Mouse (Mus musculus): ENCODE measurements around the gene Nek5. TPM values are rescaled to one million over a fixed set of nuclear protein-coding genes. Genes with fewer than 3 reads are reported as not detected.
"Not testable (repeated sequence)": the region's sequence is repeated elsewhere in the genome, so short reads cannot be mapped to it uniquely, and the experiment has no call there.

Gene Nek5
- total RNA-seq, 1 experiment = not detected

DNA sequence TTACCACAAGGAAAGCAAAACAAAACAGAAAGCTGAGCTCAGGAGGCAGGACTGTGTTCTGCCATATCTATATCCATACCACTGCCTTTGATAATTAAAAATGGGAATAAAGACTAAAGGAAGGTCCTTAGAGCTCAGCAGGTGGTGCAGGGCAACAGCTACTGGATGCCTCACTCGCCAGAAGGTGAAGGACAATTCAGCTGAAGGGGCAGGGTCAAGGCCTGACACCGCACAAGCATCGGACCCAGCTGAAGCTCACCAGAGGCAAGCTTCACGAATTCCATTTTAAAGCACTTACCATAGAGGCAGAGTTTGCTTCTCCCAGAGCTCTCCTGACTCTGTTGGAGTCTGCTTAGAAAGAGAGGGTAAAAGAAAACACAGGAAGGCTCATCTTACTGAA is 17.7 kb upstream of the Nek5 start:
- in situ Hi-C loops (cut with MboI; ENCODE audit: low sequenced_read_pairs in 2 of 2, unreplicated experiment in 2 of 2) = no loop called here
- no peak overlapping the region for H3K9ac ChIP-seq (ENCODE audit: insufficient read depth, low read depth, low read length, poor library complexity, severe bottlenecking)

GRCm38 (mm10) chr8:22141836-22142385 is 17.1 kb upstream of the Nek5 start:
- TF ChIP-seq ZC3H11A (IDR thresholded peaks at IDR 0.05; ENCODE audit: borderline replicate concordance, low read depth, low read length) = no peak
- no peak for TF ChIP-seq HCFC1 (IDR thresholded peaks at IDR 0.05; ENCODE audit: borderline replicate concordance, insufficient read depth, low read length)
- TF ChIP-seq ZNF384 (IDR thresholded peaks at IDR 0.05; ENCODE audit: low read depth, low read length) = no peak
- no peak for TF ChIP-seq MAFK (IDR thresholded peaks at IDR 0.05; ENCODE audit: insufficient read depth, low read depth, low read length)
- no peak for TF ChIP-seq CHD2 (IDR thresholded peaks at IDR 0.05; ENCODE audit: low read depth, low read length)
- H3K4me1 ChIP-seq (ENCODE audit: control insufficient read depth in 2 of 2, insufficient read depth in 2 of 2, low read length in 2 of 2, poor library complexity in 1 of 2) = peaks cover 0 to 6% of the 10 kb centered on the region in 2 experiments; a peak in 1 of 4 replicates
- no peak overlapping the region for H3K27ac ChIP-seq (ENCODE audit: insufficient read depth, low read depth, low read length, poor library complexity, severe bottlenecking)
- in situ Hi-C loops (cut with MboI; ENCODE audit: low sequenced_read_pairs in 2 of 2, unreplicated experiment in 2 of 2) = no loop called here
- no peak for DNase-seq (ENCODE audit: low read depth, low spot score)
- no peaks in the 10 kb centered on the region for H3K9me3 ChIP-seq (ENCODE audit: control insufficient read depth, insufficient read depth, low read depth, low read length)
- no peak overlapping the region for H3K9ac ChIP-seq (ENCODE audit: insufficient read depth, low read depth, low read length, poor library complexity, severe bottlenecking)
- no peak overlapping the region for H3K4me3 ChIP-seq (ENCODE audit: insufficient read depth in 1 of 2, low read depth in 1 of 2, low read length in 2 of 2, poor library complexity in 1 of 2, severe bottlenecking in 1 of 2)
- no peaks in the 10 kb centered on the region for H3K36me3 ChIP-seq (ENCODE audit: control insufficient read depth, insufficient read depth, low read length, poor library complexity, severe bottlenecking)

More for the DNA sequence above, 17.7 kb upstream of the Nek5 start:
- Histone ChIP-seq H3K4me3 (ENCODE audit: insufficient read depth in 1 of 2, low read depth in 1 of 2, low read length in 2 of 2, poor library complexity in 1 of 2, severe bottlenecking in 1 of 2) (no peak overlapping the region), H3K27ac (ENCODE audit: insufficient read depth, low read depth, low read length, poor library complexity, severe bottlenecking) (no peak overlapping the region), H3K4me1 (ENCODE audit: control insufficient read depth in 2 of 2, insufficient read depth in 2 of 2, low read length in 2 of 2, poor library complexity in 1 of 2) (peaks cover under 1 to 6% of the 10 kb centered on the region in 2 experiments; a peak in 1 of 4 replicates), H3K9me3 (ENCODE audit: control insufficient read depth, insufficient read depth, low read depth, low read length) (no peaks in the 10 kb centered on the region), H3K36me3 (ENCODE audit: control insufficient read depth, insufficient read depth, low read length, poor library complexity, severe bottlenecking) (no peaks in the 10 kb centered on the region)
- DNase-seq (ENCODE audit: low read depth, low spot score) = no peak
- no peak for TF ChIP-seq CHD2 (IDR thresholded peaks at IDR 0.05; ENCODE audit: low read depth, low read length)
- no peak for TF ChIP-seq MAFK (IDR thresholded peaks at IDR 0.05; ENCODE audit: insufficient read depth, low read depth, low read length)
- no peak for TF ChIP-seq ZNF384 (IDR thresholded peaks at IDR 0.05; ENCODE audit: low read depth, low read length)
- no peak for TF ChIP-seq HCFC1 (IDR thresholded peaks at IDR 0.05; ENCODE audit: borderline replicate concordance, insufficient read depth, low read length)

- DNase-seq (ENCODE audit: low read depth, low spot score); H3K4me3 ChIP-seq (ENCODE audit: insufficient read depth in 1 of 2, low read depth in 1 of 2, low read length in 2 of 2, poor library complexity in 1 of 2, severe bottlenecking in 1 of 2); H3K36me3 ChIP-seq (ENCODE audit: control insufficient read depth, insufficient read depth, low read length, poor library complexity, severe bottlenecking); in situ Hi-C loops (cut with MboI; ENCODE audit: low sequenced_read_pairs in 2 of 2, unreplicated experiment in 2 of 2); H3K9ac ChIP-seq (ENCODE audit: insufficient read depth, low read depth, low read length, poor library complexity, severe bottlenecking); H3K27ac ChIP-seq (ENCODE audit: insufficient read depth, low read depth, low read length, poor library complexity, severe bottlenecking); H3K4me1 ChIP-seq (ENCODE audit: control insufficient read depth in 2 of 2, insufficient read depth in 2 of 2, low read length in 2 of 2, poor library complexity in 1 of 2); H3K9me3 ChIP-seq (ENCODE audit: control insufficient read depth, insufficient read depth, low read depth, low read length): not testable (repeated sequence)
Measured at GRCm38 (mm10) chr8:22136462-22136861, 11.6 kb upstream of the Nek5 start.

DNA sequence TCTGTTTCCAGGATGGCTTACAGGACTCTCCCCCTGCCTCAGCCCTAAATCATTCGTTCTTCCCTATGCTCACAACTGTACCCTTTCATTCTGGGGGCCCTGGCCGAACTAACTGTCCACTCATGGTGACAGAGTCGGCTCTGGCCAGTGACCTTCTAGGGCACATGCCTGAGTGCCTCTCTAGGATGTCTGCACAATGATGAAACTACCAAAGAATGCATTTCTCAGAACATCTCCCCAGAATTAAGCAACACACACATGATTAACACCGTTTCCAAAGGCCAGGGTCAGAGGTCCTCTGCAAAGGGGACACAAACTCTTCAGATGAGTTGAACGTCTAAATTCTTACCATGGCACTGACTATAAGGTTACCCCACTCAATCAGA is 9.9 kb upstream of the Nek5 start:
- in situ Hi-C loops (cut with MboI; ENCODE audit: low sequenced_read_pairs in 2 of 2, unreplicated experiment in 2 of 2) = no loop called here
- no peak overlapping the region for H3K4me3 ChIP-seq (ENCODE audit: insufficient read depth in 1 of 2, low read depth in 1 of 2, low read length in 2 of 2, poor library complexity in 1 of 2, severe bottlenecking in 1 of 2)
- DNase-seq (ENCODE audit: low read depth, low spot score) = no peak
- no peaks in the 10 kb centered on the region for H3K36me3 ChIP-seq (ENCODE audit: control insufficient read depth, insufficient read depth, low read length, poor library complexity, severe bottlenecking)
- TF ChIP-seq HCFC1 (IDR thresholded peaks at IDR 0.05; ENCODE audit: borderline replicate concordance, insufficient read depth, low read length) (no peak), ZC3H11A (IDR thresholded peaks at IDR 0.05; ENCODE audit: borderline replicate concordance, low read depth, low read length) (no peak), ZNF384 (IDR thresholded peaks at IDR 0.05; ENCODE audit: low read depth, low read length) (no peak), MAFK (IDR thresholded peaks at IDR 0.05; ENCODE audit: insufficient read depth, low read depth, low read length) (no peak), CHD2 (IDR thresholded peaks at IDR 0.05; ENCODE audit: low read depth, low read length) (no peak)
- H3K9ac ChIP-seq (ENCODE audit: insufficient read depth, low read depth, low read length, poor library complexity, severe bottlenecking) = no peak overlapping the region
- H3K27ac ChIP-seq (ENCODE audit: insufficient read depth, low read depth, low read length, poor library complexity, severe bottlenecking) = no peak overlapping the region
- H3K9me3 ChIP-seq (ENCODE audit: control insufficient read depth, insufficient read depth, low read depth, low read length) = no peaks in the 10 kb centered on the region
- H3K4me1 ChIP-seq (ENCODE audit: control insufficient read depth in 2 of 2, insufficient read depth in 2 of 2, low read length in 2 of 2, poor library complexity in 1 of 2) = no peaks in the 10 kb centered on the region

- Histone ChIP-seq H3K4me3 (ENCODE audit: insufficient read depth in 1 of 2, low read depth in 1 of 2, low read length in 2 of 2, poor library complexity in 1 of 2, severe bottlenecking in 1 of 2) (no peak overlapping the region), H3K9ac (ENCODE audit: insufficient read depth, low read depth, low read length, poor library complexity, severe bottlenecking) (no peak overlapping the region), H3K27ac (ENCODE audit: insufficient read depth, low read depth, low read length, poor library complexity, severe bottlenecking) (no peak overlapping the region), H3K9me3 (ENCODE audit: control insufficient read depth, insufficient read depth, low read depth, low read length) (no peaks in the 10 kb centered on the region), H3K4me1 (ENCODE audit: control insufficient read depth in 2 of 2, insufficient read depth in 2 of 2, low read length in 2 of 2, poor library complexity in 1 of 2) (no peaks in the 10 kb centered on the region), H3K36me3 (ENCODE audit: control insufficient read depth, insufficient read depth, low read length, poor library complexity, severe bottlenecking) (no peaks in the 10 kb centered on the region)
- TF ChIP-seq HCFC1 (IDR thresholded peaks at IDR 0.05; ENCODE audit: borderline replicate concordance, insufficient read depth, low read length) = no peak
- TF ChIP-seq MAFK (IDR thresholded peaks at IDR 0.05; ENCODE audit: insufficient read depth, low read depth, low read length) = no peak
- no peak for TF ChIP-seq ZNF384 (IDR thresholded peaks at IDR 0.05; ENCODE audit: low read depth, low read length)
- TF ChIP-seq CHD2 (IDR thresholded peaks at IDR 0.05; ENCODE audit: low read depth, low read length) = no peak
- no peak for TF ChIP-seq ZC3H11A (IDR thresholded peaks at IDR 0.05; ENCODE audit: borderline replicate concordance, low read depth, low read length)
- no peak for DNase-seq (ENCODE audit: low read depth, low spot score)
- in situ Hi-C loops (cut with MboI; ENCODE audit: low sequenced_read_pairs in 2 of 2, unreplicated experiment in 2 of 2) = no loop called here
Measured at GRCm38 (mm10) chr8:22134078-22134749, 9.4 kb upstream of the Nek5 start.
